Mouse (Mus musculus): Measurements from ENCODE around the gene Cldn34d.

The Cldn34d gene

GRCm38 (mm10) chrX:76602824-76603223, at the start of gene Cldn34d:
Gene Cldn34d (minus strand): TSS chrX:76602924.
- no peak for DNase-seq (ENCODE audit: low spot score in 2 of 2)

GRCm38 (mm10) chrX:76598459-76599206, 4.1 kb downstream of the Cldn34d start:
- DNase-seq (ENCODE audit: low spot score in 2 of 2): no peak

All from frontal cortex, postnatal 25 days (tissue).